Mouse (Mus musculus): Measurements from ENCODE around the gene Dpf1.

The Dpf1 gene

GRCm38 (mm10) chr7:29303738-29304462, at the start of gene Dpf1:
Gene Dpf1, plus strand, starts transcription at chr7:29303951.
- peak; percentile 69 for DNase-seq (ENCODE audit: low spot score)

GRCm38 (mm10) chr7:29255875-29256274, 47.9 kb upstream of the Dpf1 start:
- no peak for DNase-seq (ENCODE audit: low spot score)

- peak; percentile 91 for DNase-seq (ENCODE audit: low spot score)
Measured at GRCm38 (mm10) chr7:29257368-29257767, 46.4 kb upstream of the Dpf1 start.

- no peak for DNase-seq (ENCODE audit: low spot score)
Measured at GRCm38 (mm10) chr7:29259781-29260730, 43.7 kb upstream of the Dpf1 start.

GRCm38 (mm10) chr7:29262151-29262550, 41.6 kb upstream of the Dpf1 start:
- no peak for DNase-seq (ENCODE audit: low spot score)

- DNase-seq (ENCODE audit: low spot score) = no peak
Measured at GRCm38 (mm10) chr7:29263831-29264230, 39.9 kb upstream of the Dpf1 start.

GRCm38 (mm10) chr7:29265636-29266035, 38.1 kb upstream of the Dpf1 start:
- no peak for DNase-seq (ENCODE audit: low spot score)

GRCm38 (mm10) chr7:29266931-29267330, 36.8 kb upstream of the Dpf1 start:
- DNase-seq (ENCODE audit: low spot score) = peak; percentile 61

GRCm38 (mm10) chr7:29270445-29270844, 33.3 kb upstream of the Dpf1 start:
- DNase-seq (ENCODE audit: low spot score) = no peak

GRCm38 (mm10) chr7:29271687-29272465, 31.9 kb upstream of the Dpf1 start:
- no peak for DNase-seq (ENCODE audit: low spot score)

GRCm38 (mm10) chr7:29276715-29277114, 27.0 kb upstream of the Dpf1 start:
- no peak for DNase-seq (ENCODE audit: low spot score)

GRCm38 (mm10) chr7:29277510-29277909, 26.2 kb upstream of the Dpf1 start:
- DNase-seq (ENCODE audit: low spot score) = no peak

- DNase-seq (ENCODE audit: low spot score) = no peak
Measured at GRCm38 (mm10) chr7:29279261-29279660, 24.5 kb upstream of the Dpf1 start.

- DNase-seq (ENCODE audit: low spot score) = no peak
Measured at GRCm38 (mm10) chr7:29279924-29280323, 23.8 kb upstream of the Dpf1 start.

- no peak for DNase-seq (ENCODE audit: low spot score)
Measured at GRCm38 (mm10) chr7:29280801-29281200, 22.9 kb upstream of the Dpf1 start.

GRCm38 (mm10) chr7:29281201-29282073, 22.3 kb upstream of the Dpf1 start, which contains the start of gene Spint2:
Gene Spint2, minus strand, starts transcription at chr7:29281912.
- peak; percentile 91 for DNase-seq (ENCODE audit: low spot score)

GRCm38 (mm10) chr7:29282074-29282554, 21.6 kb upstream of the Dpf1 start:
- DNase-seq (ENCODE audit: low spot score) = no peak

- no peak for DNase-seq (ENCODE audit: low spot score)
Measured at GRCm38 (mm10) chr7:29283876-29284275, 19.9 kb upstream of the Dpf1 start.

GRCm38 (mm10) chr7:29284523-29284922, 19.2 kb upstream of the Dpf1 start:
- no peak for DNase-seq (ENCODE audit: low spot score)

- DNase-seq (ENCODE audit: low spot score) = no peak
Measured at GRCm38 (mm10) chr7:29287481-29287880, 16.3 kb upstream of the Dpf1 start.

- DNase-seq (ENCODE audit: low spot score) = peak; percentile 62
Measured at GRCm38 (mm10) chr7:29288079-29288478, 15.7 kb upstream of the Dpf1 start.

All from lung, postnatal 25 days (tissue).